Mouse (Mus musculus) spleen, adult 2 months (tissue): ENCODE measurements around the gene Cmtm3. TPM values are rescaled to one million over a fixed set of nuclear protein-coding genes. Genes with fewer than 3 reads are reported as not detected.

Source experiments
- DNase-seq, 2 experiments: peaks; one replicate each; pipeline versions ENCODE4 v3.0.0 to v3.0.0-alpha.2; 2012 to 2021; ENCODE audit warnings: low spot score in 2 of 2, low read depth in 1 of 2
- H3K27ac ChIP-seq: fragments of 200-500 bp; 2 replicates; pipeline ENCODE4 v1.5.1; 2012; ENCODE audit warnings: low read length, inconsistent platforms; ENCODE audit not compliant: insufficient read depth
- H3K27me3 ChIP-seq: fragments of 200-500 bp; 2 replicates; pipeline ENCODE4 v1.6.1; 2012; ENCODE audit warnings: mild to moderate bottlenecking, moderate library complexity, low read length, inconsistent platforms; ENCODE audit not compliant: control insufficient read depth, insufficient read depth
- H3K36me3 ChIP-seq: fragments of 200-500 bp; 2 replicates; pipeline ENCODE4 v1.6.1; 2012; ENCODE audit warnings: mild to moderate bottlenecking, low read length, inconsistent platforms; ENCODE audit not compliant: control insufficient read depth, insufficient read depth
- H3K4me1 ChIP-seq: fragments of 200-500 bp; 2 replicates; pipeline ENCODE4 v1.6.1; 2011; ENCODE audit warnings: inconsistent platforms; ENCODE audit not compliant: control insufficient read depth, insufficient read depth, insufficient read length
- H3K4me3 ChIP-seq: fragments of 200-500 bp; 2 replicates; pipeline ENCODE4 v1.5.1; 2011; ENCODE audit warnings: mild to moderate bottlenecking, inconsistent platforms; ENCODE audit not compliant: insufficient read depth, insufficient read length; ENCODE audit errors: extremely low read depth
- CTCF ChIP-seq: fragments of 200-500 bp; IDR thresholded peaks from 2 replicates; pipeline ENCODE4 v1.5.1; 2011; ENCODE audit warnings: mild to moderate bottlenecking, inconsistent platforms; ENCODE audit not compliant: insufficient read depth, insufficient read length, insufficient replicate concordance; ENCODE audit errors: extremely low read depth
- POLR2A ChIP-seq: fragments of 200-500 bp; IDR thresholded peaks from 2 replicates; pipeline ENCODE4 v1.6.1; 2011; ENCODE audit warnings: low read depth, low read length, inconsistent platforms
- WGBS: fragments of 180-500 bp; shearing (Covaris S2); methylation state at CpG from one replicate; pipeline ENCODE4 v1.1.7; 2018; 5-methylcytosine and 5-hydroxymethylcytosine counted together
- polyA plus RNA-seq: library from polyadenylated mRNA; depleted of rRNA; stranded (reverse); fragments of >200 nt; gene quantifications from 2 replicates; pipeline ENCODE4 v1.2.3, GENCODE M21; 2012

Gene Cmtm3
- polyA plus RNA-seq, 1 experiment: 96.3 TPM

DNA sequence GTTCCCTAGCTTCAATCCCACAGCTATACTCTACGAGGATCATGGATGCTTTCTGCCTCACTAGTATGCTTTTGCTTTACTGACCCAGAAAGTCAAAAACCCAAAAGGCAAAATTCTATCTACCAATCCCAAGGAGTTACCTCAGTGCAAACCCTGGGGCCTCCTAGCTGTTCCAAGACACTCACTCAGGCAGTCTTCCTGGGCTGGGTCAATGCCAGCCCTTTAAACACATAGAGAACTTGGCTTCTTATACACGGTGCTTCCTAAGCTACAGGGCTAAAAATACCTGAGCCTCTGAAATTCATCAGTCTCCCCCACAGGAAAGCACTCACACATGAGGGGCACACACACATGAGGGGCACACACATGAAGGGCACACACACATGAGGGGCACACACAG, 44.1 kb downstream of the Cmtm3 start:
- no peak overlapping the region for H3K4me3 ChIP-seq
- TF ChIP-seq POLR2A (no peak), CTCF (no peak)
- no peaks in the 10 kb centered on the region; the same call in 1 of the 2 replicates for H3K4me1 ChIP-seq
- no peak for DNase-seq
- H3K27ac ChIP-seq: peak overlapping the region; percentile 60; the same call in 1 of the 2 replicates
- H3K36me3 ChIP-seq: no peaks in the 10 kb centered on the region
- H3K27me3 ChIP-seq: no peaks in the 10 kb centered on the region
- WGBS: 50% methylated on average over 2 of the region's 2 CpGs

DNA sequence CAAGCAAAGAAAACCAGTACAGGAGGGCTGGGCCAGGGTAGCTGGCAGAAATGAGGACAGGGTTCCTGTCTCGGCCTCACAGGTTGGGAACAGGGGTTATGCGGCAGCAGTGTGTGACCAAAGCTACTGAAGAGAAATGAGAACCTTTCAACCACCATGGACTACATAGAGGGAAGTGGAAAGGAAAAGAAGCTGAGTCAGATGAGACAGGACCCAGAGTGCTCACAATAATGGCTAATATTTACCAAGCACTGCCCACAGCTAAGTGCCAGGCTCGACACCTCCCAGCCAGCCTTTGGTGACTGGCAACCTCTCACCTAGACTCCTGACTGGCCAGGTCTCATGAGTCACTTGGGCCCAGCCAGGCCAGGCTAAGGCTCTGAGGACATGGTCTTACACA, 44.8 kb downstream of the Cmtm3 start:
- no peaks in the 10 kb centered on the region; the same call in 1 of the 2 replicates for H3K4me1 ChIP-seq
- WGBS: 37% methylated on average over 3 of the region's 3 CpGs
- peak overlapping the region; percentile 60 for H3K27ac ChIP-seq
- H3K36me3 ChIP-seq: no peaks in the 10 kb centered on the region
- no peak overlapping the region for H3K4me3 ChIP-seq
- TF ChIP-seq CTCF (no peak), POLR2A (no peak)
- no peak for DNase-seq
- no peaks in the 10 kb centered on the region for H3K27me3 ChIP-seq

DNA sequence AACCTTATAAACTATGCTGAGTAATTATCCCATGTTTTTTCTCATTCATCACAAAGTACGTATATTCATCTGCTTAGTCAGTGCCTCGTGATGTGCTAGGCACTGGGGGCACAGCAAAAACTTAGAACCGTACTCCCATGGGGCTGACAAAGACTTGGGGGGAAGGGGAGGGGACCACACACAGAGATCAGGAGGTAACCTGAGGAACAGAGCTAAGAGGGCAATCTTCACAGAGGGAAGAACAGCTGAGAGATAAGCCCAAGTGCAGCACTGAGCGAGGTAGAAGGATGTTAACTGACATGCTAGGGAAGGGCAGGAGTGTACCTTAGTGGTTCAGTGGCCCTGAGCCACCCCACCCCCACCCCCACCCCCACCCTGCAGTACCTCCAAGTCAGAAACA, 47.5 kb downstream of the Cmtm3 start:
- no peak for TF ChIP-seq POLR2A
- TF ChIP-seq CTCF: no peak
- Histone ChIP-seq H3K4me1 (no peaks in the 10 kb centered on the region; the same call in 1 of the 2 replicates), H3K36me3 (no peaks in the 10 kb centered on the region), H3K27me3 (no peaks in the 10 kb centered on the region), H3K27ac (no peak overlapping the region), H3K4me3 (no peak overlapping the region)
- no peak for DNase-seq
- 78% methylated on average over 4 of the region's 4 CpGs for WGBS

DNA sequence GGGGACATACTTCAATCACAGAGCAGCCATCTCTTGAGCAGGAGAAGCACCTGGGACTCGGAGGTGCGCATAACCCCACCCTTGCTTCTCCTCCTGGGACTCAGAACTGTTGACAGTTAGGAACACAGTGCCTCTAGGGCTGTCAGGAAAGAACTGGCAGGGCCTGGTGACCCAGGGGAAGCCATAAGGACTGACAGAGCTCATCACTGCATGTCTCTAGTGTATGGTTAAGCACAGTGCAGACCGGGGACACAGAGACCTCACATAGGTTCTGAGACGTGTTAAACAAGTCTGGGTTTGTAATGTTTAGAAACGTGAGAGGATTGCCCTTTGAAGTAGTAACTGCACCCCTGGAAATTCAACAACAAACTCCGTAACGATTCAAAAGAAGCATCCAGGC, 48.3 kb downstream of the Cmtm3 start:
- TF ChIP-seq CTCF: no peak
- TF ChIP-seq POLR2A: no peak
- 89% methylated on average over 7 of the region's 7 CpGs for WGBS
- DNase-seq: no peak
- H3K4me3 ChIP-seq: no peak overlapping the region
- no peaks in the 10 kb centered on the region; the same call in 1 of the 2 replicates for H3K4me1 ChIP-seq
- H3K27me3 ChIP-seq: no peaks in the 10 kb centered on the region
- H3K36me3 ChIP-seq: no peaks in the 10 kb centered on the region
- no peak overlapping the region for H3K27ac ChIP-seq

DNA sequence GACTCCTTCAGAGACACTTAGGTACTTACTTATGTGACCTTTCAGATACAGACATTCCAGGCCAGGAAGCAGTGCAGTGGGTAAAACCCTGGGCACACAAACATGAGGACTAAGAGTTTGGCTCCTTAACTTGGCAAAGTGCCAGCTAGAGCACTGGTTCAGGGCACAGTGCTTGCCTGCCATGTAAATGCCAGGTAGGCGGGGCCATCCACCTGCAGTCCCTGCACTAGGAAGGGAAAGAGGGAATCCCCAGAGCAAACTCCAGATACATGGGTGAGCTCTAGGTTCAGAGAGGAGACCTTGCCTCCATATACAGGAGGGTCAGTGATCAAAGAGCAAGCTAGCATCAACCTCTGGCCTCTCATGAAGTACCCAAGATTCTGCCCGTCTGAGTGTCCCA, 48.8 kb downstream of the Cmtm3 start:
- Histone ChIP-seq H3K36me3 (no peaks in the 10 kb centered on the region), H3K27me3 (no peaks in the 10 kb centered on the region), H3K4me1 (no peaks in the 10 kb centered on the region; the same call in 1 of the 2 replicates), H3K4me3 (no peak overlapping the region), H3K27ac (no peak overlapping the region)
- DNase-seq: no peak
- TF ChIP-seq POLR2A (no peak), CTCF (no peak)
- 89% methylated on average over 2 of the region's 2 CpGs for WGBS

DNA sequence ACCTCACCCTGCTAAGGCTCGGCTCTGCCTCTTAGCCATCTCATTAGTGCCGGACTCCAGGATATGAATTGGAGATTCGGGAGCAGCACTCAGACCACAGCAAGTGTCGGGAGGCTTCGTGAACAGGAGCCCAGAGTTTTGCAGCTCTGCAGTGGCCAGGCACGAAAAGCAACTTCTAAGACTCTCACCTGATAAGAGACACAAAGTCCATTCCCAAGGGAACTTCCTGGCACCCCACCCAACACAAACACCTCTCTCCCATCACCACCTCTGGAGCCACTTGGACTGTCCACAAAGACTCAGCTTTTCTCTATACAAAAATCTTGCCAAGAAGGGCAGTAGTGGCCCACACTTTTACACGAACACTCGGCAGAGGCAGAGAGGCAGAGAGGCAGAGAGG, 51.0 kb downstream of the Cmtm3 start:
- WGBS: 91% methylated on average over 8 of the region's 8 CpGs
- Histone ChIP-seq H3K27ac (no peak overlapping the region), H3K4me1 (peaks cover 4% of the 10 kb centered on the region), H3K36me3 (no peaks in the 10 kb centered on the region), H3K4me3 (no peak overlapping the region), H3K27me3 (peaks cover 6% of the 10 kb centered on the region; the same call in 1 of the 2 replicates)
- no peak for DNase-seq
- TF ChIP-seq POLR2A: no peak
- no peak for TF ChIP-seq CTCF

DNA sequence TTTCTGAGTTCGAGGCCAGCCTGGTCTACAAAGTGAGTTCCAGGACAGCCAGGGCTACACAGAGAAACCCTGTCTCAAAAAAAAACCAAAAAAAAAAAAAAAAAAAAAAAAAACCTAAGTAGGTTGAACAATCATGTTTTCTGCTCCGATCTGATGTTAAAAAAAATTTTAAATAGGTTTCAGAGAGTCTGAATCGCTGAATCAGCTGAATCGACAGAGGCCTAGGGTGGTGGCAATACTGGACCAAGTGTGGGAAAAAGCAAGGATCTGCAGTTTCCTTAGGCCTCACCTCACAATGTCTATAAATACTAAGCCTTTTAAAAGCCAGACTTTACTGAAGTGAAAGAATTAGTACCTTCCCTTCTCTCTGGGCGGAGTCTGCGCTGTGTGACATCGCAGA, 53.9 kb downstream of the Cmtm3 start:
- H3K36me3 ChIP-seq: no peaks in the 10 kb centered on the region
- peaks cover 10% of the 10 kb centered on the region; the same call in 1 of the 2 replicates for H3K27me3 ChIP-seq
- no peak for TF ChIP-seq POLR2A
- TF ChIP-seq CTCF: no peak
- H3K27ac ChIP-seq: no peak overlapping the region
- 95% methylated on average over 7 of the region's 7 CpGs for WGBS
- H3K4me3 ChIP-seq: no peak overlapping the region
- H3K4me1 ChIP-seq: peaks cover 4% of the 10 kb centered on the region; the same call in 1 of the 2 replicates
- DNase-seq: no peak
